Mouse (Mus musculus) urinary bladder, postnatal 14 days (tissue): Measurements from ENCODE around the gene Mfsd14a.

Source experiments
- DNase-seq: peaks from one replicate; pipeline ENCODE4 v3.0.0; 2021; ENCODE audit warnings: low spot score

Mfsd14a gene

GRCm38 (mm10) chr3:116599705-116600104, 62.8 kb downstream of the Mfsd14a start:
- DNase-seq = no peak

- DNase-seq = no peak
Measured at GRCm38 (mm10) chr3:116595603-116595991, 66.9 kb downstream of the Mfsd14a start.

DNA sequence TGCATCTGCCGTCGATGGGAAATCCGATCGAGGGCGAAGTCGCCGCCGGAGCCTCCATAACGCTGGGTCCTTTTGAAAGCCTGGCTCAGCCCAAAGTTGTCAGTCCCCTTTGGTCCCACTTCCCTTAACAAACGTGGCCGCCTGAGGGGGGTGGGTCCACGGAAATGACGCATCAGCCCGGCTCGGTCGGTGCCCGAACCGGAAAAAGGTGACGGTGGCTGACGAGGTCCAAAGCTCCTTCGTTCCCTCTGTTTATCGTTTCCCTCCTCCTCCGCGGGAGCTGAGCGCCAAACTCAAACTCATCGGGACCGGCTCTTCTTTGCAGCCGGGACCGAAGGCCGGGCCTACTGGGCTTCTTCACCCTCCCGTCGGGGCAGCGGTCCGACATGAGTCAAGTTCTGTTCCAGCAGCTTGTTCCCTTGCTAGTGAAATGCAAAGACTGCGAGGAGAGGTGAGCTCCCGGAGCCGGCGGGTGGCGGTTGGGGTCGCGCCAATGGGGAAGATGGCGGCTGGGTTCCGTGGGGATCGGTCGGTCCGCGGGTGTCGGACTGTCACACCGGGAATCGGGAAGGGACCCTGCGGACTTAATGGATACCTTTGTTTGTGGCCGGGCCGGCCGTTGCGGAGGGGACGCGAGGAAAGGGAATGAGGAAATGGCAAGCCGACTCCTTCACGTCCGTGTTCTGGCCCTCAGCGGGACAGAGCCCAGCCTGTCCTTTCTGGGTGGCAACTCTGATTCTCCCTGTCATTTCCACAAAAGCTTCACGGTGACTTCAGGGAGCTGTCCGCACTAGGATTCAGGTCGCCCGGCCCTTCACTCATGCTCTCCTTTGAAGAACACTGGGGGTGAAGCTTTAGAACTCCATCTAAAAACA, 67.5 kb downstream of the Mfsd14a start, which contains the start of gene Sass6:
Gene Sass6, plus strand, starts transcription at position 255 of the 875 bp plus-strand sequence.
- peak; percentile 100 for DNase-seq

DNA sequence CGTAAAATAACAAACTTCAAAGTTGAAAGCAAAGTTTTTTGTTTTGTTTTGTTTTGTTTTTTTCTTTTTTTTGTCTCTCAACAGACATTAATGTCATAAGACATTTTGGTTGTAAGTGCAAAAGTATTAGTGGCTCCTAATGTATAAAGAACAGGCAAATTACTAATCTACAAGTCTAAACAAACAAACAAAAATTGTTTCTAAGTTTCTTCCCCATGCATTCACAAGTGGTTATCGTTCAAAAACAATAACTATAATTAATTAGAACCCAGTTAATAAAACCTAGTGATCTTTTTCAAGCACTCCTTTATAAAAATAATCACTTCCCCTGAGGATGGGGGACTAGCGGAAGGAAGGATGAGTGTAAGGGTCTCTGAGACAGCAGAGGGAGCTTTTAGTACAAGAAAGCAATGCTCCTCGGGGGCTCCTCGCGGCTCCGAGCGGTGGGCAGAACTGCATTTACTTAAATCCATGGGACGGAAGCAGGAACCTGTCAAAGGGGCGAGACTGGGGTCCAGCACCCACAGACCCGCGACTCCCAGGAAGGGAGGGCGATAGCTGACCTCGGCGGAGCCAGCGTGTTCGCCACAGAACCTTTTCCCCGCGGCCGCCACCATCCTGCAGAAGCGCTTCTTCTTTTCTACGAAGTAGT, 68.3 kb downstream of the Mfsd14a start:
- no peak for DNase-seq

- no peak for DNase-seq
Measured at GRCm38 (mm10) chr3:116582201-116582600, 80.3 kb downstream of the Mfsd14a start.
